Mouse (Mus musculus) liver, adult 2 months (tissue): ENCODE measurements around the gene Il18rap. TPM values are rescaled to one million over a fixed set of nuclear protein-coding genes. Genes with fewer than 3 reads are reported as not detected.

Experiments
- DNase-seq: peaks from one replicate; pipeline ENCODE4 v3.0.0-alpha.2; 2011; ENCODE audit warnings: low read depth, low spot score; ENCODE audit errors: extremely low read depth
- H3K27ac ChIP-seq: fragments of 200-500 bp; replicated peaks from 2 replicates; pipeline ENCODE4 v1.5.1; 2012; ENCODE audit warnings: low read depth, mild to moderate bottlenecking, control low read depth, inconsistent platforms, low read length; ENCODE audit not compliant: insufficient read depth
- H3K27me3 ChIP-seq: fragments of 200-500 bp; 2 replicates; pipeline ENCODE4 v1.6.1; 2012; ENCODE audit warnings: mild to moderate bottlenecking, moderate library complexity, low read length, inconsistent platforms; ENCODE audit not compliant: control insufficient read depth, insufficient read depth
- H3K36me3 ChIP-seq: fragments of 200-500 bp; 2 replicates; pipeline ENCODE4 v1.6.1; 2012; ENCODE audit warnings: low read length, inconsistent platforms; ENCODE audit not compliant: control insufficient read depth, insufficient read depth
- H3K4me1 ChIP-seq: fragments of 200-500 bp; 2 replicates; pipeline ENCODE4 v1.6.1; 2011; ENCODE audit warnings: low read length; ENCODE audit not compliant: control insufficient read depth, insufficient read depth
- H3K4me3 ChIP-seq: fragments of 200-500 bp; 2 replicates; pipeline ENCODE4 v1.5.1; 2011; ENCODE audit warnings: low read depth, mild to moderate bottlenecking, control low read depth, low read length, moderate library complexity; ENCODE audit not compliant: insufficient read depth
- H3K79me2 ChIP-seq: fragments of 200-500 bp; 2 replicates; pipeline ENCODE4 v1.6.1; 2012; ENCODE audit warnings: inconsistent platforms, mild to moderate bottlenecking, low read length, moderate library complexity; ENCODE audit not compliant: control insufficient read depth, insufficient read depth
- H3K9ac ChIP-seq: fragments of 200-500 bp; 2 replicates; pipeline ENCODE4 v1.6.1; 2012; ENCODE audit warnings: low read depth, mild to moderate bottlenecking, control low read depth, inconsistent platforms, low read length
- CTCF ChIP-seq: fragments of 200-500 bp; IDR thresholded peaks from 2 replicates; pipeline ENCODE4 v1.5.1; 2011; ENCODE audit warnings: low read depth, low read length, control low read depth
- POLR2A ChIP-seq: fragments of 200-500 bp; IDR thresholded peaks from 2 replicates; pipeline ENCODE4 v1.6.1; 2011; ENCODE audit warnings: low read length, control low read depth; ENCODE audit not compliant: insufficient read depth; ENCODE audit errors: extremely low read depth
- WGBS: fragments of 180-500 bp; shearing (Covaris S2); methylation state at CpG from one replicate; pipeline ENCODE4 v1.1.7; 2018; 5-methylcytosine and 5-hydroxymethylcytosine counted together
- polyA plus RNA-seq: library from polyadenylated mRNA; depleted of rRNA; stranded (reverse); fragments of >200 nt; gene quantifications from 2 replicates; pipeline ENCODE4 v1.2.3, GENCODE M21; 2012
- total RNA-seq: library from RNA; depleted of rRNA; stranded (reverse); fragments of >200 nt; gene quantifications from 2 replicates; pipeline ENCODE4 v1.2.3, GENCODE M21; 2014

Il18rap gene
- total and polyA plus RNA-seq, 2 experiments = 0.05 to 0.09 TPM

DNA sequence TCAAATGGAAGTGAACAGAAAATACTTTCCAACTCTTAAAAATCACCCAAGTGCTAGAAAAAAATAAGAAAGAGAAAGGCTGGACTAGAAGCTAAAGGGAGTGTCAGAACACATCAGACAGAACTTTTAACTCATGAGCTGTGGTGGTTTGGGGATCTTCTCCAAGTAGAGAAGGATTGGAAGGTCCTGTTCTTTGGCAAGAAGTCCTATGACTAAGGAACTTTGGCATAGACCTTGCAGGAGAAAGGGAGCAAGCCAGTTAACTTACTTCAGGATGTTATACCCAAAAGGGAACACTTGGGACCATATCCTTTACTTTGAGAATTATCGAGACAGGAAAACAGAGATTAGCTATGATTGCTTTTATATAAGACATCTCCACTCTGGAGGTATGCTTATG, 42.8 kb upstream of the Il18rap start:
- no peak overlapping the region for H3K4me3 ChIP-seq
- 94% methylated on average over 1 of the region's 1 CpGs for WGBS

DNA sequence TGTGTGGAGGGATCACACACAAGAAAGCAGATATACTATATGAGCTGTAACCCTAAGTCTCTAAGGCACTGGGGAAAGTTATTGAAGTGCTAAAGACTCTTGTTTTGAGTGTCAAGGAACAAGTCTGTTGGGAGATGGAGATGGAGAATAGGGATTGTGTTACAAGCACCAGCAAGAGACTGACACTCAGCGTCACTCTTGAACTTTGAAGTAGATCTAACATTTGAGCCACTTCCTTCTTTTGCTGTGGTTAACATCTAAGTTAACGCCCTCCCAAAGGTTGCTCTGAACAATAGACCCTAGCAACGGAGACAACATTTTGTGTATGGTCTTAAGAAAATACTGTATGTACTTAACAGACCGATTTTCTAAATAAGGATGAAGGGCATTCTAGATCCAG, 41.5 kb upstream of the Il18rap start:
- Histone ChIP-seq H3K27ac (no peak overlapping the region), H3K4me3 (no peak overlapping the region), H3K9ac (no peak overlapping the region), H3K27me3 (no peaks in the 10 kb centered on the region), H3K79me2 (no peaks in the 10 kb centered on the region), H3K36me3 (no peaks in the 10 kb centered on the region), H3K4me1 (no peaks in the 10 kb centered on the region)
- WGBS = 78% methylated on average over 4 of the region's 4 CpGs
- no peak for TF ChIP-seq POLR2A
- no peak for TF ChIP-seq CTCF
- DNase-seq = no peak

More for the DNA sequence above, 42.8 kb upstream of the Il18rap start:
- no peaks in the 10 kb centered on the region for H3K27me3 ChIP-seq
- no peak for DNase-seq
- no peaks in the 10 kb centered on the region for H3K4me1 ChIP-seq
- TF ChIP-seq POLR2A = no peak
- TF ChIP-seq CTCF = no peak
- H3K36me3 ChIP-seq = no peaks in the 10 kb centered on the region
- no peak overlapping the region for H3K9ac ChIP-seq
- H3K79me2 ChIP-seq = no peaks in the 10 kb centered on the region
- no peak overlapping the region for H3K27ac ChIP-seq

DNA sequence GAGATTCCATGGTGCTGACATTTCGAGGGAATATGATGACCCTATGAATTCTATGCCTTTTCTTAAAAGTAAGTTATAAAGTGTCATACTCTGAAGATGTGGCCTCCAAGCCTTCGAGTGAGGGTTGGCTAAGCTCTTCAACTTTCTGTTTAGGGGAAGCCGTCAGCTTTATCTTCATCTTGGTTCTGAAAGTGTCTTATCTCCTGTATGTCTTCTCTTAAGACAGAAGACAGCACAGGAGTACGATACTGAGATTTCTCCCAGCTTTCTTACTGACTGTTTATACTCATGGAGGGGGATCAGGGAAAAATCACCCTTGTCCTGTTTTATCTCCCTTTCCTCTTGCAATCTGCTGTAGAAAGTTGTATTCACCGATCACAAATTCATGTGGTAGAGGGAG, 40.8 kb upstream of the Il18rap start:
- Histone ChIP-seq H3K79me2 (no peaks in the 10 kb centered on the region), H3K36me3 (no peaks in the 10 kb centered on the region), H3K4me3 (no peak overlapping the region), H3K4me1 (no peaks in the 10 kb centered on the region), H3K9ac (no peak overlapping the region), H3K27me3 (no peaks in the 10 kb centered on the region), H3K27ac (no peak overlapping the region)
- WGBS = 78% methylated on average over 5 of the region's 5 CpGs
- DNase-seq = no peak
- TF ChIP-seq POLR2A (no peak), CTCF (no peak)

DNA sequence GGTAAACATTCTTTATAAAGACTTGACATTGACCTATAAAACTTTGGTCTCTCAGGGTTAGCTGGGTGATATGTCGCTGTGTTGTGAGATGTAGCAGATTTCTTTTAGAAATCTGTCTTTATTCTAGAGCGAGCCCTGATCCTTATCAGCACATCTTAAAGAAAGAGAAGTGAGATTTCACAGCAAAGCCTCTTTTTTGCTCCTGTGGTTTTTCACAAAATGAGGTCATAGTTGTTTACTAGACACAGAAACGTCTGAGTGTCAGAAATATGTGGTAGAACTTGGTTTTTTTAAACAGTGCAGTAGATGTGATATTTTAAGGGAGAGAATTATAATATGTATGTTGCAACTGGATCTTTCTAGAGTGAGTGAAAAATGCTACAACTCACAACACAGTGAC, 39.5 kb upstream of the Il18rap start:
- no peaks in the 10 kb centered on the region for H3K79me2 ChIP-seq
- H3K4me3 ChIP-seq = no peak overlapping the region
- no peak for TF ChIP-seq POLR2A
- TF ChIP-seq CTCF = no peak
- WGBS = 54% methylated on average over 3 of the region's 3 CpGs
- no peaks in the 10 kb centered on the region for H3K27me3 ChIP-seq
- no peaks in the 10 kb centered on the region for H3K36me3 ChIP-seq
- H3K9ac ChIP-seq = no peak overlapping the region
- H3K4me1 ChIP-seq = no peaks in the 10 kb centered on the region
- DNase-seq = peak; percentile 10
- no peak overlapping the region for H3K27ac ChIP-seq

DNA sequence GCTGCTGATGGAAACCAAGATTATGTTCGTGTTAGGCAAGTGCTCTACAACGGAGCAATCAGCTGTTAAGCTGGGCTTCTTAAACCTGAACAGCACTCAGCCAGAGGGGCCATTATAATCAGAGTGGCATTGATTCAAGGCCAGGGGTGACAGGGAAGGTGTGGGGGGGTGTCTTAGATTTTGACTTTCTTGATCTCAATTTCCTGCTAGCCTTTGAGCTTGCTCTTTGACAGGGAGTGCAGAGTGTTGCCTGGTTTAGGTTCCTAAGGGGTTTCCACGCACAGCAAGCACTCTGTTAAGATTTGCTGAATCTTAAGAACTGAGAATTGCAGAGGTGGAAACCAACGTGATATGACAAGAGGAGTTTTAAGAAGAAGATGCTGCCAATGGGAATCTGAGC, 38.4 kb upstream of the Il18rap start:
- H3K27me3 ChIP-seq = no peaks in the 10 kb centered on the region
- no peaks in the 10 kb centered on the region for H3K36me3 ChIP-seq
- H3K9ac ChIP-seq = no peak overlapping the region
- H3K4me1 ChIP-seq = no peaks in the 10 kb centered on the region
- TF ChIP-seq POLR2A = no peak
- no peak for TF ChIP-seq CTCF
- WGBS = 67% methylated on average over 4 of the region's 4 CpGs
- no peaks in the 10 kb centered on the region for H3K79me2 ChIP-seq
- H3K4me3 ChIP-seq = no peak overlapping the region
- H3K27ac ChIP-seq = no peak overlapping the region
- no peak for DNase-seq

DNA sequence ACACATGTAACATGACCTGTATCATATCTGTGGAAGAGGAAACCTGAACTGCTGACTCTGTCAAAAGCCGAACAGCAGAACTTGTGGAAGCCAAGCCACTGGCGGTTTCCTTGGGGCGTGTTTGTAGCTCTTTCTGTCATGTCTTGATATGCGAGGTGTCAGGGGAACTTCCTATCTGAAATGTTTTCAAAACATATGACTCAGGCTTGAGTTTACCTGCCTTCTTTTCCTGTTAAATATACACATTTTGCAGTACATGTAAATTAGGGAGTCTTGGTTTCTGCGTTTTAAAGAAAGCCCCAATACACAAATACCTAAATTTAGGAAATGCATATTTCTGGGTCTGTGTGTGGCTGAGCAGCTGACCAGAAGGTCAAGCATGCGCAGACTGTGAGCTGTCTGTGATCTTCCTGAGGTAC, 35.6 kb upstream of the Il18rap start:
- H3K4me3 ChIP-seq = no peak overlapping the region
- no peaks in the 10 kb centered on the region for H3K4me1 ChIP-seq
- H3K27me3 ChIP-seq = no peaks in the 10 kb centered on the region
- no peaks in the 10 kb centered on the region for H3K79me2 ChIP-seq
- no peak for DNase-seq
- 71% methylated on average over 6 of the region's 6 CpGs for WGBS
- no peak overlapping the region for H3K9ac ChIP-seq
- no peak overlapping the region for H3K27ac ChIP-seq
- TF ChIP-seq CTCF = no peak
- TF ChIP-seq POLR2A = no peak
- H3K36me3 ChIP-seq = no peaks in the 10 kb centered on the region
